Mouse (Mus musculus) layer of hippocampus, adult 9-10 months (tissue): Measurements from ENCODE around the gene Brix1.
"Not testable (repeated sequence)": the region's sequence is repeated elsewhere in the genome, so short reads cannot be mapped to it uniquely, and the experiment has no call there.

Experiments
- DNase-seq: peaks from one replicate; pipeline ENCODE4 v3.0.0; 2022; ENCODE audit warnings: low spot score

Gene Brix1

DNA sequence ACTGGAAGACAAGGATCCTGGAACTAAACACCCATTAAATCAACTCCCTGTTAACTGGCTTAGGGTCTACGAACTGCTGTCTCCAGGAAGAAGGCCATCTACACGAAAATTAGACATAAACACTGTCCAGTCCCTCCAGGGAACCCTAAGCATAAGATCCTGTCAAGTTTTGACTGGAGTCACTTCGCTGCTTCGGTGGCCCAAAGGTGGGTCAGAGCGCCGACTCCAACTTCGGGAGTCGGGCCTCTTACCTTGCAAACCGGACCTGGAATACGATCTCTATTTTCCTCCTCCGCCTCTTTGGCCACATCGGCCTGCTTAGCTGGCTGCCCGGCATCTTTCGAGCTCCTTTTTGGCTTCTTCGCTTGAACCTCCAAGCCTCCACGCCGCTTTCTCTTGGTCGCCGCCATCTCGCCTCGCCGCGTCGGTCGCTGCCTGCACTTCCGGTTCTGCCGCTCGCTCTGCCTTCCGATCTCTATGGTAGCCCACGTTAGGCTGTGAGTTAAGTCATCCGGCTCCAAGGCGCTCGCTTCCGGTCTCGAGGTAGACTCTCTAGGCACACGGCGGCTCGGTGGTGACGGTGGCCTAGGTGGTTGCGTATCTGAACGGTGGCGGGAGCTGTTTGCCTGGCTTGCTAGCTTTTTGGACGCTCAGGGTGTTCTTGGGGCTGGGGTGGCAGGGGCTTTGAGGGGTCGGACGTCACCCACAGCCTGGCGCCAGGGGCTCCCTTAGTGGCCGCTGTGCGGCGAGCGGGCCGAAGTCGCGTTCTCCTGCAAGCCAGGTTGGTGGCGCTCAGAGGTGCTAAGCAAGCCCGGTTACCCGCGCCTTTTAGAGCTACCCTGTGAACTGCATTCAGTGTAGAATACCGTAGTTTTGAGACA is at the start of gene Brix1, which contains the start of gene Rad1:
TSS of gene Brix1 (minus strand) at position 464 of the 881 bp plus-strand sequence.
TSS of gene Rad1 (plus strand) at position 535 of the 881 bp plus-strand sequence.
- peak; percentile 94 for DNase-seq

DNA sequence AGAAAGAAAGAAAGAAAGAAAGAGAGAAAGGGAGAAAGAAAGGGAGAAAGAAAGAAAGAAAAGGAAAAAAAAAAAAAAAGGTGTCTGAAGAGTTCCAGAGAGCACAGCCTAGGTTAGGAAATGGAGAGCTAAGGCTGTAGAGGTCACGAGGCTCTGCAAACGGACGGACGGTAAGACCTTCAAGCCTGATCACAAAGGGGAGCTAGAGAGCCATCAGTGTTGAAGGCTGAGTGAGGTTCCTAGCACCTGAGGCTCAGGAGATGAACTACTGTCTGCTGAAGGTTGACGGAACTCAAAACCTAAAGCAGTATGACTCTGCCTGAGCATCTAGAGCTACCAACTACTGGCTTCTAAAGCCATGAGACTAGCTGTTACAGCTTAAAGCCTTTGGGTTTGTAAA is 48.8 kb upstream of the Brix1 start:
- no peak for DNase-seq

DNA sequence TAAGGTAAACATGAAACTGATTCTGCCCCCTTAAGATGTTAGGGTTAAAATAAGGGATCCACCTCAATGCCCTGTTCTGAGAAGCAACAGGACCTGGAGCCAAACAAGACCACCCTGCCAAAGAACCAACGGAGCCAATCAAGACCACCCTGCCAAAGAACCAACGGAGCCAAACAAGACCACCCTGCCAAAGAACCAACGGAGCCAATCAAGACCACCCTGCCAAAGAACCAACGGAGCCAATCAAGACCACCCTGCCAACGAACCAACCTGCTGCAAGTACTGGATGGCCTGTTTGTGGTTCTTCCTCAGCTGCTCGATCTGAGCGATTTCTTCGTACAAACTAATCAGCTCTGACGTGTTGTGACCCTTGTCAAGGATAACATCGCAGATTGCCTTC is 47.6 kb upstream of the Brix1 start:
- not testable (repeated sequence) for DNase-seq

DNA sequence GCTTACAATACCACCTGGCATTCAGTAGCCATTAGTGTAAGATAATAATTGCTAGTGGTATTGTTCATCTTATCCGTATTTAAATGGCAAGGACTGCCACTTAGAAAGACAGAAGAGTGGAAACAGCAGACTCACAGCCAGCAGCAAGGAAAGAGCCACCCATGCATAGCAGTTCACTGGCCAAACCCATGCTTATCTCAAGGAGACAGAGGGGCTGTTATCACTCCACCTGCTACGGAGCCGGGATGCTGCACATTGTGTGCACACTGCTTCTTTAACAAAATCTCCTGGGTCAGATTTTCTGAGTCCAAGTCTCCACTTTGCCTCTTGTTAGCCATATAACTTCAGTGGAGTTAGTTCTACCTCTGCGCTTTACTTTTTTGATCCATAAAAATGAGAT is 45.6 kb upstream of the Brix1 start:
- DNase-seq, result no peak

DNA sequence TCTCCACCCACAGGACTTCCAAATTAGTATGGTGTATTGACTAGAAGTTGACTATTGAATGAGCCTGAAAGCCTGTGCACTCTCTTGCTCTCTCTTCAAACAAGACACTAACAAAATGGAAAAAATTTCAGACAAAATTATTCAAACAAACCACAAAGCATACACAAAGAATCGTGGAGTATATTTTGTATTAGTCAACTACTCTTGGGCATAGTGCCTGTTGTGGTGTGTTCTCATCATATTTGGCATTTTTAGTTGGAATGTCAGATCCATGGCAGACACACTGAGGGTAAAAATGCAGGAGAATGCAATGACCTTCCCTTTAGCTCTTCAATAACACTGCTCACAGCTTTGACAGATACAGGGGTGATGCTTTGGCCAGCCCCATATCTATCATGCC is 40.1 kb upstream of the Brix1 start:
- no peak for DNase-seq

DNA sequence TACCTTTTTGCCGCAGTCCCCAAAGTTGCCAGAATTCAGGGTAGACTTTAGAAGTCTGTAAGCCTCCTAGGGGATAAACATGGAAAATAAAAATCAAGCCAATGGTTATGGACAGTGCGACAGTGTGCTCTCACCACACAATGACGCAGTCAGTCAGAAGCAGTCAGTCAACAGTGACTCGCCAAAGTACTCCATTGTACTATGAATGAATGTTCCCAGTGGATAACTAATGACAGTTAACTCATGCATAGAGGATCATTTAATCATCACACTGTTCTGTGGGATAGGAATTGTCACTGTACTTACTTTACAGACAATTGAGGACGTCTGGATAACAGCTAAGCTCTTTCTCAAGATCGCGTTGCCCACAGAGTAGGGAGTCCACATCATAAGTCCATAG is 29.4 kb upstream of the Brix1 start:
- no peak for DNase-seq

DNA sequence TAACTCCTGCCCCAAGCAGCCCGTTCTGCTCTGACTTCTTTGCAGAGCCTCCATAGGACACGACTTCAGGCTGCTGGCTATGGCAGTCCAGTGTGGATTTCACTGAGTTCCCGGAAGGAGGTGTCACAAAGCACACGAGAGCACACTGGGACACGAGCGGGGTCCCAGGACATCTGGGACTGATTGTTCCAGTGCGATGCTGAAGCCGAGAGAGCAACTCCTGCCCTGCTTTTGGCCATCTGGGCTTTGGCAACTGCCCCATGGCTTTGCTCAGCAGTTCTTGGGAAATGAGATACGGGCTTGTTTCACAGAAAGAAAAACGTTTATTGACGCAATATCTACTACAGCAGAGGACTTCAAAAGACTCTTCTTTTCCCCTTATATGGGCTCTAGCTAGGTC is 20.4 kb upstream of the Brix1 start:
- no peak for DNase-seq

DNA sequence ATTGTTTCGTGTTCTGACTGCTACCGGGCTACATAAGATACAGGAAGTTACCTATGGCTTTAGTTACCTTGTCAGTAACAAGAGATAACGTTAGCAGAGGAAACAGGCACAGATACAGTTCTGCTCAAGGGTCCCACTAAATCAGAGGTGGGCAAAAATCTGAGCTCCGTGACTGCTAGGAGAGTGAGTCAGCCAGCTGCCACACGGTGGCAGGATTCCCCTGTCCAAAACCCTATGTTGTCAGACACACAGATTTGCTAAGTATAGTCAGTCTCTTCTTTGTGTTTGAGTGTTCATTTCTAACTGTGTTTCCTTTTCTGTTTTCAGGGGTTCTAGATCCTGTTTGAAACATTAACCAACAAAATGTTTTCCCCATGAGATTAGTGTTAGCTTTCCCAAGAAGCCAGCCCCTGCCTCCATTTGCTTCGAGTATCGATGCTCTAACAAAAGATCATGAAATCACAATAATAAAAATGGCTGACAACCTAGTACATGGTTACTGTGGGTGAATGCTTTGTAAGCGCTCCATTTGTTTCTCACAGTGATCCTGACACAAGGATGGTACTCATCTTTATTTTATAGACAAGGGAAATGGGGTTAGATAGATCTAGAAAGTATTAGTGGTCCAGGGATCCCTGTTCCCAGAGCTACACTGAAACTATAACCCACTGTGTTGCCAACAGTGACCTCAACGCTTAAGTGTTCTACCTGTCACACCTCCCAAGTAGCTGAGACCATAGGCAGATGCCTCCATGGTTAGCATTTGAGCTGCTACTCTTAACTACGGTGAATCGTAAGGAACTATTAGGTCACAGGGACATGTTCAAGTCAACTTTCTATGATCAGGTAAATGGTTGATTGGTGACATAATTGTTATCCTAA is 15.3 kb upstream of the Brix1 start:
- DNase-seq, result peak; percentile 30

DNA sequence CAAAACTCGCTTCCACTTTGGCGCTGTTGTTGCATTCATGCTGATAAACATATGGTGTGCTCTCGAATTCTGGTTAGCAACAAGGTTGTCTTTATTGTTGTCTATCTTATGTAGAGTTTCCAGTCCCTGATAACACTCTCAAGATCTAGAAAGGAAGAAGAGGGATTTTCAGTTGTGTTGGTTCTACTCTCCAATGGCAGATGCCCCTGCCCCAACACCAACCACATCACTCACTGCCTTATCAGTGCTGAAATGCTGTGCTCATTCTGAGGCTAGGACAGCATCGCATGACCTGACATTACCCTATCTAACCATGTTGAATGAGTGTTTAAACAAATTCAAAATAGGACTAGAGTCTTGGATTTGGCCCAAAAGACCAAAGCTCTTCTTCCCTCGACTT is 14.3 kb upstream of the Brix1 start:
- no peak for DNase-seq

DNA sequence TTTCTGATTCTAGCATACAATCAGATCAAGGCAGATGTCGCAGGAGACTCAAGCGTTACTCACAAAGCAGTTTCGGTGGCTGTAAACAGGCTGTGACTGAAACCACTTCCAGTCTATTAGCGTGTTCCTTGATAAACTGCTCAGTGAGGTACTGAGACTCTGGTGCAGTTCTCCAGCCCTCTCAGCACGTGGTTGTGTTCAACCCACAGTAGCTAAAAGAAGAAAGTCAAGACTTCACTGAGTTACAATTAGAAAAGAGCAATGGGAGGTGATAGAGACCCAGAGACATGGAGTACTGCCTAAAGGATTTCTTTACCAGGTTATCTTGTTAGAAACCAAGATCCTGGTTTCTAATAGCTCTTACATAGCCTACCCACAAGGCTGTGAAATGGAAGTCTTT is 13.8 kb upstream of the Brix1 start:
- DNase-seq, result no peak

DNA sequence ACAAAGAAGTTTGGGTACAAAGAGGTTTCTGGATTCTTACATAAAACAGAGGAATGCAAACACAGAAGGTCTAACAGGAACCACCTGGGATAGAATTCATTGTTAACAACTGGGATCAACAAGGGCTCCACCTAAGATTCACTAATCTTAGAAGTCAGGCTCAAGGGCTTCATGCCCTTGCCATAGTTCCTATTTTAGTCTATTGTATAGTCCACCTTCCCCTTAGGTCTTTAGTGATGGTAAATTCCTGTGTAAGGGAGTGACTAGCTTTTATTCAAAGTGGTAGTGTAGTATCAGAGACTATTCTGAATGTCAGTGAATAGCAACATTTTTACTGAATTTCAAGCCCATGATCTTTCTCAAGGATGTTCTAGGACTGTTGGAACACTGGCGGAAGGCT is 10.9 kb upstream of the Brix1 start:
- DNase-seq, result not testable (repeated sequence)

DNA sequence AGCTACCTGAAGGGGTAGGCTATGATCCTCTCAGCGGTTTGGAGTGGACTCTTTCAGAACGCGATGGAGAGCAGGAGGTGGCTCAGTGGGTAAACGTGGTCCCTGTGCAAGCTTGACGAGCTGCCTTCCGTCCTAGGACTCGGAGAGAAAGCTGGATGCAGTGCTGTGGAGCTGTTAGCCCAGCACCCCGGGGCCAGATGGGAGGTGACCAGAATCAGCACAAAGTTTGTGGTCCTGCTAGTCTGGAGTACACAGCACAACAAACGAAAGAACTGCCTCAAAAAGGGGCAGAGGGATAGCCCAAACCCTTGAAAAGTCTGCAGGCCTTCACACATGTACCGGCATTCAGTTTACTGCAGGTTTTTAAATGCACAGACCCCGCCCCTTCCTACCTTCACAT is 10.2 kb upstream of the Brix1 start:
- DNase-seq, result no peak

DNA sequence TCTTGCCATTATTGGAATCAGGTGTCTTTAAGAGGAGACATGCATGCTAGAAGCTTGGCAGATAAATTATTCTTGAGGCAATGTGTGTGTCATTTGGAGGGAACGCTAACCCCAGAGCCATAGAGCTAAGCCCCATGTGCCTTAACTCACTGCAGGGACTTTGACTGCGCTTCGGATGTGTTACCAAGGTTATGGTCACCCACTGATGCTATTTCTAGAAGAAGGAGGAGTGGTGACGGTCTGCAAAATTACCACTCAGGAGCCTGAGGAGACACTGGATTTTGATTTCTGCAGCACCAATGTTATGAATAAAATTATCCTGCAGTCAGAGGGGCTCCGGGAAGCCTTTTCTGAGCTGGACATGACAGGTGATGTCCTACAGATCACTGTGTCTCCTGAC is 4.4 kb upstream of the Brix1 start:
- DNase-seq, result no peak

DNA sequence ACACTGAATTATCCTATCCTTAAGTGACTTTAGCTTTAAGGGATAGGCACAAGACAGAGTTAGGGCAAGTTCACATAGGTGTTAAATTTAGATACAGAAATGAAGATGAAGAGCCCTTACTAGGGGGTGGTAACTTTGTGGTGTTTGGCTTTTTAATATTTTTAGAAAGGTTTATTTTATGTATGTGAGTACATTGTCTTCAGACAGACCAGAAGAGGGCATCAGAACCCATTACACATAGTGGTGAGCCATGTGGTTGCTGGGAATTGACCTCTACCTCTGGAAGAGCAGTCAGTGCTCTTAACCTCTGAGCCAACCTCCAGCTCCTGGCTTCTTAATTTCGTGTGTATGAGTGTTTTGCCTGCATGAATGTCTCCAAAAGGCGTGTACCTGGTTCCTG is 1.5 kb upstream of the Brix1 start:
- DNase-seq, result no peak

DNA sequence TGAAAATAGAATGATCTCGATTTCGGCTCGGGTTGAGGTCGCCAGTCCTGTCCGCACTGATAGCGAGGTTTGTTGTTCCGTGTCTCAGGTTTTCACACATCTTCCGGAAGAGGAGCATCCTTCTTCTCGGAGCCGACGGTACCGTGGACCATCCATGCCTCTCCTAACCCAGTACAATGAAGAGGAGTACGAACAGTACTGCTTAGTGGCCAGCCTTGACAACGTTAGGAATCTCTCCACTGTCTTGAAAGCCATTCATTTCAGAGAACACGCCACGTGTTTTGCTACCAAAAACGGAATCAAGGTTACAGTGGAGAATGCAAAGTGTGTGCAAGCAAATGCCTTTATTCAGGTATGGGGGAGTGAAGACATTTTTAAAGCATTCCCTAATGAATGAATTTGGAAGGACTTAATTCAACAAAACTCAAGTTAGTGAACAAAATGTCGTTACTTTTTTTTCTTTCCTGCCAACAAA is 655 bp upstream of the Brix1 start:
- no peak for DNase-seq

DNA sequence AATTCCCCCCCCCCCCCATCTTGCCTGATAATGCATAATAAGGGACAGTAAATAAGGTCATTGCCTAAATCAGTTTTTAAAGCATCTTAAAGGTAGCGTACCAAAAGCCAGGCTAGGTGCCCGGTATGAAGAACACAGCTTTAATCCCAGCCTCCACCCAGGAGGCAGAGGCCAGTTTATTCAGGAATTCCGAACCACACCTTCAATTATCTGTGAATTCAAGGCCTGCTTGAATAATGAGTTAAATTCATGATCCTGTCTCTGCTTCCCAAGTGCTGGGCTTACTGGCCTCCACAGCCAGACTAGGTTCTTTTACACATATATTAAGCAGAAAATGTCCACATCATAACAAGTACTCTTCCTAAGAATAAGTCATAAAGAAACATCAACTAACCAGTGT is 14.8 kb downstream of the Brix1 start:
- no peak for DNase-seq

DNA sequence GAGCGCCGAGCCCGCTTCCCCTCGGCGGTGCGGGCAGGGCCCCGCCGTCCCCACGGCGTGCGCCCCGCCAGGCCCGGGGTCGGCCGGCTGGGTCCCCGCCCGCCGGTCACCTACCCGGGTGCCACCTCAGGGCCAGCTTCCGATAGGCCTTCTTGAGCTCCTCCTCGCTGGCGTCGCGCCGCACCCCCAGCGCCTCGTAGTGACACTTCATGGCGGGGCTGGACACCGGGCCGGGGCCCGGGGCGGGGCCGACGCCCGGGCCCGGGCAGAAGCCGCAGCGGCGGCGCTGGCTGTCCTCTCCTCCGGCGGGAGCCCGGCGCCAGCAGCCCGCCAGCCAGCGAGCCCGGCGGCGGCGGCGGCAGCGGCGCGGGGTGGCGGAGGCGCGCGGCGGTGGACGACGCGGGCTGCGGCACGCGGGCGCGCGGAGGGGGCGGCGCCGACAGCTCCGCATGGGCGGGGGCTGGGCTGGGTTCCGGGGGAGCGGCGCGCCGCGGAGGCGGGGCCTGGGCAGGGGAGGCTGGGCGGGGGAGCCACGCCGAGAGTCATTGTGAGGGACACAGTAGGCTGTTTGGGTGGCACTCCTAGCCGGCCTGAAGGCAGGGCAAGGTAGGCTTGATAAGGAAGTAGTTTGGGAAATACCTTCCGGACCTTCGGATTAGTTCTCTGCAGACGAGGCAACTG is 15.5 kb downstream of the Brix1 start, which contains the start of gene Dnajc21:
TSS of gene Dnajc21 (minus strand) at position 366 of the 681 bp plus-strand sequence.
- DNase-seq, result no peak

DNA sequence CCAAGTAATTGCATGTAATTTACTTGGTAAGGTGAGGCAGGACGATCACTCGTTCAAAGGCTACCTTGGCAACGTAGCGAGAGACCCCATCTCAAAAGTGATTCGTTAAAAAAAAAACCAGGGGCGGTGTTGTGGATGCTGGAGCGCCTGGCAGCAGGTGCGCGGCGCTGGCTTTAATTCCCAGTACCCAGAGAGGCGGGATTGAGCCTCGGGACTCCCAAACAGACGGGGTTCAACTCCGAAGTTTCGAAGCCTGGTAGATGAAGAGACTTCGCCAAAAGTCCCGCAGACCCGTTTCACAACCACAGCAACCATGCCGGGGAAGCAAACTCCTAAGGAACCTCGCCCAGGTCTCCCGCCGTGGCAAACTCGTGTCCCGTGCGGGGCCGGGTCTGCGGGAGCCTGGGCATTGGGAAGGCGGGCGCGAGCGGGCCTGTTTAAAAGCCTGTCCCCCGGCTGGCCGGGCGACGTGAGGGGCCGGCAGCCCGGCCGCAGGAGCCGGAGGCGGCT is 16.1 kb downstream of the Brix1 start:
- DNase-seq, result no peak

DNA sequence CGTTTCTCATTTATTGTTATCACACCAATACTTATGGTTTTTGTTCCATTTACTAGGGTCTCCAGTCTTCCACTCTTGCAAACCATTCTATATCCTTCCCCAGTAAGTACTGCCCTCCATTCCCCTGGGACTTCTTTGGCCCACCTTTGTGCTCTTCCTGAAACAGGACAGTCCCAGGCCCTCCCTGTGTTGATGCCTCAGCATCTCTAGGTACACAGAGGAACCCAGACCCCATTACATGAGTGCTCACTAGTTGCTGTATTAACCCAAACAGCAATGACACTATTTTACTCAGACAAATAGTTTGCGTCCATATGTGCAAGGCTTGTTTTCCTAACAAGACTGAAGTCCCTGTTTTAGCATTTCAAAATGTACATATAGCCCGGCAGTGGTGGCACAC is 17.0 kb downstream of the Brix1 start:
- no peak for DNase-seq

DNA sequence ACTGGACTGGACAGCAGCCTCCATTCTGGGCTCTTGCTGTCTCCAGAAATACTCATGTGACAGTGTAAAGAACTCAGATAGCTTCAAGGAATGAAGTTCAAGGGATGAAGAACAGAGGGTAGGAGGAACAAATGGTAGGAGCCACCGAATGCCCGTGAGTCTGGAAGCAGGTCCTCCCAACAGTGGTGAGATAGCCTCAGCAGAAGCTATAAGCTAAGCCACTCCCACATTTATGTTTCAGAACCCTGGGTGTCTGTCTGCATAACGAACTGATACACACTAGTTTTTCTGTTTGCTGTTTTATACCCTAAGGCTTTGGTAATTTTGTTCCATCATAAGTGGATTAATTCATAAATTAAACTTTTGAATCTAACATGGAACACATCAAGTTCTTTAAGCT is 21.1 kb downstream of the Brix1 start:
- DNase-seq, result no peak

DNA sequence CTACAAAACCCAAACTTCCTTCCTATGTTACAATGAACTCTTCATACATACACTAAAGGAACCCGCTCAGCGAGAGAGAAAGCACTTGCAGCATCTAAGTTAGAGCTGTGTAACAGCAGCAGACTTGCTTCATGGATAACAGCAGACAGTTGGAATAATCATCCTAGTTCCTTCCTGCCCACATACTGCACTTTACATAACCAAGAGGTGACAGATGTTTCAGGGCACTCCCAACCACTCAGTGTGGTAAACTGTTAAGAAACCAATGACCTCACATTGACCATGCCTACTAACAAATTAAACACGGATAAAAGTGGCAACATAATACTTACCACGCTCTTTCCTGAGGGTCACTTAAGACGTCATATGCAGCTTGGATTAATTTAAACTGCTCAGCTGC is 22.2 kb downstream of the Brix1 start:
- DNase-seq, result no peak

DNA sequence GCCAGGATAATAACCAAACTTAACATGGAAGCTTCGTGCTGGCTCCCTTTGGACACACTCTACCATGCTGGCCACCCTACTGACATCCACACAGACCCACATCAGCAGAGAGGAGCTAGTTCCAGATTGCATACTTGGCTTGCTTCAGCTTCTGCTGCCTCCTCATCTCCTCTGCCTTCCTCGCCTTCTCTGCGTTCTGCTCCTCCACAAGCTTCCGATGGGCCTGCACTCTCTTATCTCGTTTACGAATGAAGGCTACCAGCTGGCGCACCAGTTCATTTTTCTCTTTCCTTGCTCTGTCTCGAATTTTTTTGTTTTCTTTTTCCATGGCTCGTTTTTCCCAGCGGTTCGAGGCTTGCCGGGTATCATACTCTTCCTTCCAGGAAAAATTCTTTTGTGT is 24.8 kb downstream of the Brix1 start:
- no peak for DNase-seq
